Mouse (Mus musculus) naive thymus-derived CD4-positive, alpha-beta T cell, adult 5 months (primary cell): ENCODE data around the gene Ces2c. TPM values are rescaled to one million over a fixed set of nuclear protein-coding genes. Genes with fewer than 3 reads are reported as not detected.

ENCODE experiments used
- polyA plus RNA-seq: library from polyadenylated mRNA; unstranded; fragments of 100-300 nt; shearing (Covaris generic); gene quantifications from one replicate; pipeline ENCODE4 v1.2.1, GENCODE M21; 2017

The Ces2c gene
- not detected for polyA plus RNA-seq

DNA sequence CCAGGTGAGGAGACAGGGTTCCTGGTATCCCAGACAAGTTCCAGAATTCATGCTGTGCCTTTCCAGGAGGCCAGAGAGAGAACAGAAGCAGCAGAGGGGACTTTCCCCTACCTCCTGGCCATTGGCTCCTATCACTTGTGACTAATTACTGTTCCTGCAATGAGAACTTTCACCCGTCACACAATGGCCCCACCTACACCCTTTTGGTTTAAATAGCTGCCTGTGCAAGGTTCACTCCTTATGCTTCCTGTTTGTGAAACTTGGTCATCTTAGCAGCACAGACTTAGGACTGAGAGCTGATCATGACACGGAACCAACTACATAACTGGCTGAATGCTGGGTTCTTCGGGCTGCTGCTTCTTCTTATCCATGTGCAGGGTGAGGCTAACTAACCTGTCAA lies at the start of gene Ces2c:
Ces2c (plus strand) TSS at position 238 of the 400 bp plus-strand sequence.

DNA sequence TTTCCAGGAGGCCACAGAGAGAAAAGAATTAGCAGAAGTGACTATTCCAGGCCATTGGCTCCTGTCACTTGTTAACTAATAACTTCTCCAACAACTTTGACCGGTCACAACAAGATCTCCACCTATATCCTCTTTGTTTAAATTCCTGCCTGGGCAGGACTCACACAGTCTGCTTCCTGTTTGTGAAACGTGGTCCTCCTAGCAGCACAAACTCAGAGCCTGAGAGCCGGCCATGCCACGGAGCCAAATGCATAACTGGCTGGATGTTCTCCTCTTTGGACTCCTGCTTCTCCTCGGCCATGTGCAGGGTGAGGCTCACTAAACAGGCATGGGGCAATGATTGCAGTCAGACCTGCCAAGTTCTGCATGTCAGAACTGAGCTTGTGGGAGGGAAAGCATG lies 15.4 kb upstream of the Ces2c start, which contains the start of gene Ces2b:
Ces2b (plus strand) TSS at position 133 of the 400 bp plus-strand sequence.

Other genes with a start within 250 kb of the Ces2c start
- gene Cdh16, start 222.7 kb upstream of the Ces2c start, polyA plus RNA-seq = not detected
- gene Rrad, start 215.7 kb upstream of the Ces2c start, polyA plus RNA-seq = 189 TPM
- gene Ciao2b, start 205.1 kb upstream of the Ces2c start, polyA plus RNA-seq = 125 TPM
- not detected for gene Ces2a, start 113.1 kb upstream of the Ces2c start, polyA plus RNA-seq
- gene Ces2b, start 15.5 kb upstream of the Ces2c start, polyA plus RNA-seq = not detected
- gene Ces2e, start 79.2 kb downstream of the Ces2c start, polyA plus RNA-seq = not detected
- gene Ces2f, start 100.3 kb downstream of the Ces2c start, polyA plus RNA-seq = not detected
- gene Ces2g, start 114.7 kb downstream of the Ces2c start, polyA plus RNA-seq = not detected
- gene Ces2h, start 153.8 kb downstream of the Ces2c start, polyA plus RNA-seq = not detected
- gene Ces3a, start 201.5 kb downstream of the Ces2c start, polyA plus RNA-seq = not detected
- not detected for gene Ces3b, start 236.7 kb downstream of the Ces2c start, polyA plus RNA-seq